Mouse (Mus musculus) small intestine, adult 10 weeks (tissue): ENCODE results near the gene Ccdc190. TPM values are rescaled to one million over a fixed set of nuclear protein-coding genes. Genes with fewer than 3 reads are reported as not detected.

Experiments
- polyA plus RNA-seq: library from polyadenylated mRNA; stranded (reverse); fragments of 350-450 nt; fragmentation: Illumina TruSeq; extraction: RNeasy Lipid Tissue Mini Kit (QIAGEN cat#74804); gene quantifications from one replicate; pipeline ENCODE4 v1.2.3, GENCODE M21; 2014; ENCODE audit warnings: low replicate concordance

Gene Ccdc190
- polyA plus RNA-seq = 0.41 TPM

DNA sequence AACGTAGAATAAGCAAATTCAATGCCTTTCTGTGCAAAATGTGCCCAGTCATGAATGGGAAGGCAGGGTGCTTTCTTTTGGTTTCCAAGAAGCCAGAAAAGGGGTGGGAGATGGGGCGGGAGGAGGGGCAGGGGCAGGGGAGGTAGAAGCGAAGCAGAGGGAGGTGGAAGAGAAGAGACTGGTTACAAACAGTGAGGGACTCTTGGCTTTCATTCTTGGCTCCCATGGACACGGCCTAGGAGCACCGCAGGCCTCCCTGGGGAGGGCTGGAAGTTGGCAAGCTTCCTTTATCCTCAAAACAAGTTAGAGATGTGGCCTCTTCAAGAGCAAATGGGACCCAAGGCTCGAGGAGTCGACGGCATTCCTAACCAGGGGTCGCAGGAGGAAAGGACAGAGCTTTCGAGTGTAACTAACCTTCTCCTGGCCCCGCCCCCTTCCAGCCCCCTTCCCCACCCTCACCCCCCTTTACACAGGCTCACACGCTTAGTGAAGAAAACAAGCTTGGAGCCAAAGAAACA is at the start of gene Ccdc190:
Gene Ccdc190 (plus strand): TSS at position 195 of the 518 bp plus-strand sequence.

DNA sequence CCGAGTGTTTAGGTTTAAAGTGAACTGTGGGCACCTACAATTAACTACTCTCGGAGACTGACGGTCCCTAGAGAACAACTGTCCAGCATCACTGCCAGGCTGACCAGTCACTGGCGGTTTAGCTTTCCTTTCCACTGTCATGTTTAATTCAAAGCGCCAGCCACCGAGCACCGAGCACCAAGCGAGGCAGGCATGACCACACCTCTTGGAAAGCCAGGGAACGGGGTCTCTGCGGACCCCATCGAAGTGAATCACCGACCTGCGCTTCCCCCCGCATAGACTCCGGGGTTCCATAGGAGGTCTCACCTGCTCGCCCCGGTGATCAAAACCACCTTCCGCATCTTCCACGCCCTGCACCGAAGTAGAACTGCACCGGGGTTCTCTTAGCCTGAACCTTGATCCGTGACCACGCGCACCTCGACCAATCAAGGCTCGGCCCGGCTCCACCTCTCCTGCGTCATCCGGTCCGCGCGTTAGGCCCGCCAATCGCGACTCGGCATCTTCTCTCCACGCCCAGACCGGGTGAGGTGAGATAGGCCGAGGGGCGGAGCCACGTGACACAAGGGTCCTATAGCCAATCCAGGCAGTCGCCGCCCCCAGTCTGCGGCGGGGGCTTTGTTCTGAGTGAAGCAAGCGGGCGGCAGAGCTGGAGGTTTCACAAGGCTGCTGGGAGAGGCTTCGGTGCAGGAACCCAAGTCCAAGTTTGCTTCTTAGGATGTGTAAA is 40.5 kb downstream of the Ccdc190 start, which contains the start of gene Hsd17b7:
Gene Hsd17b7 (minus strand): TSS at position 450 of the 724 bp plus-strand sequence.

Other genes with a start within 250 kb of the Ccdc190 start
- 8.5 TPM for gene Rgs4, start 181.0 kb upstream of the Ccdc190 start, polyA plus RNA-seq
- gene Hsd17b7, start 40.6 kb downstream of the Ccdc190 start, polyA plus RNA-seq = 14.2 TPM
- 23.1 TPM for gene Ddr2, start 182.1 kb downstream of the Ccdc190 start, polyA plus RNA-seq
- gene Uap1, start 246.3 kb downstream of the Ccdc190 start, polyA plus RNA-seq = 113 TPM